Mouse (Mus musculus): Measurements from ENCODE around the gene Nrd1. TPM values are rescaled to one million over a fixed set of nuclear protein-coding genes. Genes with fewer than 3 reads are reported as not detected.

Gene Nrd1
- polyA plus RNA-seq, 1 experiment from 2014 or later: 37.3 TPM

MicroRNAs within 50 kb of the gene (microRNA counts, 519-probe panel; counts per million panel counts)
- microRNA mmu-miR-761: 114 counts per million

Small RNAs within 50 kb of the gene (microRNA-seq; reads per million reads assigned to microRNA genes)
- not detected for gene Mir761

Other genes with a start within 250 kb of the Nrd1 start
- gene Zfyve9, start 219.9 kb upstream of the Nrd1 start, polyA plus RNA-seq (2015; fragmentation: Nextera tagmentation; extraction: Ambion mirVana): 0.48 and 0.56 TPM in 2 replicates
- gene Btf3l4, start 167.0 kb upstream of the Nrd1 start, polyA plus RNA-seq (2015; fragmentation: Nextera tagmentation; extraction: Ambion mirVana): 56.9 and 63.5 TPM in 2 replicates
- gene Txndc12, start 166.1 kb upstream of the Nrd1 start, polyA plus RNA-seq (2015; fragmentation: Nextera tagmentation; extraction: Ambion mirVana): 28.3 and 31.8 TPM in 2 replicates
- gene Kti12, start 152.9 kb upstream of the Nrd1 start, polyA plus RNA-seq (2015; fragmentation: Nextera tagmentation; extraction: Ambion mirVana): 59.6 and 63.3 TPM in 2 replicates
- 0.24 and 0.34 TPM in 2 replicates for gene A730015C16Rik, start 152.0 kb upstream of the Nrd1 start, polyA plus RNA-seq (2015; fragmentation: Nextera tagmentation; extraction: Ambion mirVana)
- 2.1 and 3.5 TPM in 2 replicates for gene Rab3b, start 121.6 kb upstream of the Nrd1 start, polyA plus RNA-seq (2015; fragmentation: Nextera tagmentation; extraction: Ambion mirVana)
- gene Osbpl9, start 201.6 kb downstream of the Nrd1 start, polyA plus RNA-seq (2015; fragmentation: Nextera tagmentation; extraction: Ambion mirVana): 28.1 and 33.8 TPM in 2 replicates
- gene Calr4, start 233.8 kb downstream of the Nrd1 start, polyA plus RNA-seq (2015; fragmentation: Nextera tagmentation; extraction: Ambion mirVana): not detected in 2 replicates

Data from liver, embryonic 13.5 days (tissue).